Mouse (Mus musculus): Measurements from ENCODE around the gene Ppp5c. TPM values are rescaled to one million over a fixed set of nuclear protein-coding genes. Genes with fewer than 3 reads are reported as not detected.
A peak's percentile ranks its signal among the peaks of the same experiment; 100 is the strongest.

Ppp5c gene
- total and polyA plus RNA-seq, 3 experiments: 94.2 to 249 (median 178) TPM

- no peaks in the 10 kb centered on the region for H3K9me3 ChIP-seq (replicated peaks; ENCODE audit: insufficient read depth, low read length)
- peaks cover 0 to 16% of the 10 kb centered on the region in 2 experiments; a peak in 3 of 4 replicates for H3K36me3 ChIP-seq (ENCODE audit: control insufficient read depth in 1 of 2, insufficient read depth in 2 of 2, low read length in 2 of 2)
- peak overlapping the region; percentile 80 to 88 for H3K4me3 ChIP-seq (ENCODE audit: control insufficient read depth in 1 of 2, insufficient read depth in 1 of 2, low read depth in 2 of 2, low read length in 2 of 2)
- H3K9ac ChIP-seq (ENCODE audit: control insufficient read depth, low read depth, low read length, poor library complexity, severe bottlenecking): peak overlapping the region; percentile 89
- DNase-seq (ENCODE audit: low read depth, low spot score): no peak
- peaks cover 50% of the 10 kb centered on the region for H3K79me2 ChIP-seq (ENCODE audit: control insufficient read depth, insufficient read depth, low read length, poor library complexity)
- peaks cover 4 to 15% of the 10 kb centered on the region in 2 experiments; a peak in 3 of 4 replicates for H3K4me1 ChIP-seq (ENCODE audit: control insufficient read depth in 1 of 2, insufficient read depth in 2 of 2, low read length in 2 of 2)
- H3K27me3 ChIP-seq (ENCODE audit: control insufficient read depth in 1 of 2, insufficient read depth in 2 of 2, low read length in 2 of 2): no peaks in the 10 kb centered on the region
- TF ChIP-seq GABPA (IDR thresholded peaks at IDR 0.05; ENCODE audit: low read depth, low read length) (no peak), POLR2AphosphoS2 (IDR thresholded peaks at IDR 0.05; ENCODE audit: low read length) (no peak), USF1 (IDR thresholded peaks at IDR 0.05; ENCODE audit: low read depth, low read length) (no peak), RCOR1 (IDR thresholded peaks at IDR 0.05; ENCODE audit: low read depth, low read length) (no peak), TBP (IDR thresholded peaks at IDR 0.05; ENCODE audit: low read depth, low read length) (no peak), MXI1 (IDR thresholded peaks at IDR 0.05; ENCODE audit: low read depth, low read length) (no peak), MAX (IDR thresholded peaks at IDR 0.05; ENCODE audit: low read length) (no peak), POLR2A (IDR thresholded peaks at IDR 0.05; ENCODE audit: control insufficient read depth in 1 of 2, insufficient read depth in 1 of 2, low read depth in 1 of 2, low read length in 2 of 2, poor library complexity in 1 of 2) (no peak), MAZ (IDR thresholded peaks at IDR 0.05; ENCODE audit: low read depth, low read length) (no peak), ZMIZ1 (IDR thresholded peaks at IDR 0.05; ENCODE audit: low read depth, low read length) (no peak), ZC3H11A (IDR thresholded peaks at IDR 0.05; ENCODE audit: low read depth, low read length) (no peak), POLR2AphosphoS5 (IDR thresholded peaks at IDR 0.05; ENCODE audit: borderline replicate concordance, low read depth, low read length) (no peak)
- H3K27ac ChIP-seq (ENCODE audit: control insufficient read depth, low read depth, low read length): no peak overlapping the region
Measured at GRCm38 (mm10) chr7:17025896-17026622, 1.7 kb downstream of the Ppp5c start.

GRCm38 (mm10) chr7:17025505-17025894 lies 2.2 kb downstream of the Ppp5c start:
- Histone ChIP-seq H3K9ac (ENCODE audit: control insufficient read depth, low read depth, low read length, poor library complexity, severe bottlenecking) (no peak overlapping the region), H3K4me3 (ENCODE audit: control insufficient read depth in 1 of 2, insufficient read depth in 1 of 2, low read depth in 2 of 2, low read length in 2 of 2) (no peak overlapping the region), H3K79me2 (ENCODE audit: control insufficient read depth, insufficient read depth, low read length, poor library complexity) (peaks cover 54% of the 10 kb centered on the region), H3K27ac (ENCODE audit: control insufficient read depth, low read depth, low read length) (no peak overlapping the region), H3K4me1 (ENCODE audit: control insufficient read depth in 1 of 2, insufficient read depth in 2 of 2, low read length in 2 of 2) (peaks cover 4 to 15% of the 10 kb centered on the region in 2 experiments; a peak in 3 of 4 replicates), H3K27me3 (ENCODE audit: control insufficient read depth in 1 of 2, insufficient read depth in 2 of 2, low read length in 2 of 2) (no peaks in the 10 kb centered on the region), H3K36me3 (ENCODE audit: control insufficient read depth in 1 of 2, insufficient read depth in 2 of 2, low read length in 2 of 2) (peaks cover 0 to 16% of the 10 kb centered on the region in 2 experiments; a peak in 3 of 4 replicates), H3K9me3 (replicated peaks; ENCODE audit: insufficient read depth, low read length) (no peaks in the 10 kb centered on the region)
- peak; percentile 40 for DNase-seq (ENCODE audit: low read depth, low spot score)
- no peak for TF ChIP-seq SMC3 (IDR thresholded peaks at IDR 0.05; ENCODE audit: low read depth, low read length)
- TF ChIP-seq ELF1 (IDR thresholded peaks at IDR 0.05; ENCODE audit: low read depth, low read length): no peak
